Mouse (Mus musculus): ENCODE measurements at regions not wholly inside any gene's neighbourhood (a gene's known extent, or its start where the extent isn't known, plus 50 kb on each side); places are given as distances from the start of the nearest gene placed in this dataset.

DNA sequence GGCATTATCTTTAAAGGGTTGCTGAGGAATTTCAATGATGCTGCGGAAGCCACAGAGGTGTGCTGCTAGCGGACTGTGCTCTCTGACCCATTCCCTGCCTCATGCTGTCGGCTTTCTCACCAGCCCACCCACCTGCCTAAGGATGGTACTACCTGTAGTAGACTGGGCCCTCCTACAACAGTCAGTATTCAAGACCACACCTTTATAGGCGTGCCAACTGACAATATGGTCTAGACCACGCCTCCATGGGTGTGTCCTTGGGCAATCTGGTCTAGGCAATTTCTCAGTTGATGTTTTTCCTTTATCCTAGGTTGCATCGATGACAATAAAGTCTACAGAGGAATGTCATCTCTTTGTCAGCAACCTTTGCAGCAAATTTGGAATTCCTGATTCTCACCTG, 148.0 kb downstream of the Atp23 start:
- no peak for TF ChIP-seq GATA1 (IDR thresholded peaks at IDR 0.05; ENCODE audit: low read length)
- TF ChIP-seq TAL1 (IDR thresholded peaks at IDR 0.05; ENCODE audit: low read length) = no peak

Data from erythroblast, embryonic 14.5 days (primary cell).